Mouse (Mus musculus): ENCODE measurements around the gene Grb10. TPM values are rescaled to one million over a fixed set of nuclear protein-coding genes. Genes with fewer than 3 reads are reported as not detected.

Gene Grb10
- polyA plus RNA-seq, 1 experiment from 2014 or later = 14.5 TPM

DNA sequence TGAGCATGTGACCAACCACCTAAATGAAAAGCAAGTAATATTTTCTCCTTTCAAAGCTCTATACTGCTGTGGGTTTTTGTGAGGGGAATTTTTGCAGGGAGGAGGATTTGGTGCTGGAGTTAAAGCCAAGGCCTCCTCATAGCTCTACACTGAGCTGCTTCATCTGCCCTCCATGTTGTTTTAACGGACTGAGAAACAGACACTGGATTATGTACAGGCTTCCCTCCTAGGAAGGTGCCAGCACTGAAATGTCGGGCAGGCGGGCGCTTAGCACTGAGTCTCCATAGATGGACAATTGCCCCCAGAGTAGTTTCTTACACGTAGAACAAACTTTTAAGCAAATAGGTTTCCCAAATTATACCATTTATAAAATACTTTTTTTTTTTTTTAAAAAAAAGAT, 4.1 kb downstream of the Grb10 start:
- DNase-seq (ENCODE audit: low spot score) = no peak

DNA sequence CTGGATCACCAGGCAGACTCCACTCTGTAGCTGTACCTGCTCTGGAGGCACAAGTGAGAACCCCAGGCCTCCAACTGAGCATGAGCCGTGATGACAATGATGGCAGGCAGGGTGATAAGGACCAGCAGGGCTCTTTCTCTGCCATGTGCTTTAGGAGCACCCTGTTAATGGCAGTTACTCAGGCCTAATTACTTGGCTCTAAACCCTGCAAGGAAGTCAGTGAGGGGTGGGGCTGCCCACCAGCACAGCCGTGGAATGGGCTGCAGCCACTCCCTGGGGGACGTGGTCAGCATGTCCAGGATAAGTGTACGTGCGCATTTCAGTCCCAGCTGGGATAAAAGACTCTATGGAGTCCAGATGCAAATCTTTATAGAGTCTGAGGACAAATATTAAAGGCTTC, 5.7 kb downstream of the Grb10 start:
- DNase-seq (ENCODE audit: low spot score) = no peak

DNA sequence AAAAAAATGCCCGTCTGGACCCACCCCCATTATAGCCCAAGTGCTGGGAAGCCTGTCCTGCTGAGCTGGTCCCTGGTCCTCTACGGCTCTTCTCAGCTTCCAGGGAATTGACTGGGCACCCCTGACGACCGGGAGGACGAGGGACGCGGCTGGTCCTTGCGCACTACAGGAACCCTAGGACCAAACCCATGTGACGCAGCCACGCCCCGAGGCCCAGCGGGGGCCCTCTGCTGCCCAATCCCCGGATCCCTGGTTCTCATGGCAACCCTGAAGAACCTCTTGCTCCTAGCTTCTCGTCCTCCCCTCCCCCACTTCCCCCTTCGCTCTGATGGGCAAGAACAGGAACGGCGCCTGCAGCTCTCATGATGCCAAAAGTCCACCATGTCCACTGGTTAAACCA, 11.8 kb downstream of the Grb10 start:
- no peak for DNase-seq (ENCODE audit: low spot score)

DNA sequence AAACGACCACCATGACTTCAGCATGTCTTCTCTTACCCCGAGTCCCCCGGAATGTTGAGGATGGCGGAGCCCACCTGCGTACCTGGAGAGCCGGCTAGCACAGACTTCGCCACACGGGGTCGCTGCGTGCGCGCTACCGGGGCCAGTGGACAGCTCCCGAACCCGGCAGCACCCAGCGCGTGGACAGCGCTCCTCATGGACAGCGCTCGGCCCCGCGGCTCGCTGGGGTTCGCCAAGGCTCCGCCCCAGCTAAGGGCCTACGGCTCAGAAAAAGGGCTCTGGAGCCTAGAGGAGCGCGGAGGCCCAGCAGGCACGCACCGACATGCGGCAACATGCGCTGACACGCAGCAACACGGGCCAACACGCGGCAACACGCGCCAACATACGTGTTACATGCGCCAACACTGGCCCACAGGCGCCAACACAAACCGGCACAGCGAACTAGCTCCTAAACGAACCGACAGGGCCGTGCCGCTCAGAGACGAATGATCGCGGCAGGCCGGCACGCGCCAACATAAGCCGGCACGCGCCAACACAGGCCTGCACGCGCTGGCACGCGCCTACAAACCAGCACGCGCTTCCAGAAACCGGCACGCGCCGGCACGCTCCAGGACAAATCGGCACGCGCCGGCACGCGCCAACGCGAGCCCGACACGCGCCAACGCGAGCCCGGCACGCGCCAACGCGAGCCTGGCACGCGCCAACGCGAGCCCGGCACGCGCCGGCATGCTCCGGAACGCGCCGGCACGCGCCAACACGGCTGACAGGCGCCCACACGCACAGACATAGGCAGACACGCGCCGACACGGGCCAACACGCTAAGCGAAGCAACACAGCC, 12.5 kb downstream of the Grb10 start:
- peak; percentile 35 for DNase-seq (ENCODE audit: low spot score)

DNA sequence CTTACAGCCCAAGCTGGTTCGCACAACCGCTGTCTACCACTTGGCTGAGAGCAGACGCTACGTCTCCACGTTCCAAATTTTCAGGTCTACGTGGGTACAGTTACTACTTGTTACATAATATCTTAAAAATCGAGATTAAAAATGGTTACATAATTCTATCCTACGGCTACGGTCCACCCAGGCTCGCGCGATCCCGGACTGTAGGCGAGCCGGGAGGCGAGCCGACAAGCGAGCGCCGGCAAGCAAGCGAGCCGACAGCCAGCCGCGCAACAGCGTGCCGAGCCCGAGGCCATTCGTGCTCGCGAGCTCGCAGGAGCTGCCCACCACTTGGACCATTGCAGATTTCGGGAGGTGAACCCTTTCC, 13.1 kb downstream of the Grb10 start:
- no peak for DNase-seq (ENCODE audit: low spot score)

DNA sequence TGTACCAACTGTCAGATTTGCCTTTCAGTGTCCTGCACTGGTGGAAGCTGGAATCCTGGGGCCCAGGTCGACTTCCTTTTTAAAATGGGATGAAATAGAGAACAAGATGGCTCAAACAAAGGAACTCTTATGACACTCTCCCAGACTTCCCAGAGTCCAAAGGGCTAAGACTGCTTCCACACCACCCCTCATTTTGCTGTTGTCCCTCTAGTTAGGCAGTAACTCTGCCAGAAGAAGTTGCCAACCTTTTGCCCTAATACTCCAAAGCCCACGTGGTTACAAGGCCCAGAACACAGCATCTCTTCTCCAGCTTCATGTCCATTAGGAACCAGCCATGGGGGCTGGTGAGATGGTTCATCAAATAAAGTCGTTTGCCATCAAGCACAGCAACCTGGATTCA, 15.4 kb downstream of the Grb10 start:
- DNase-seq (ENCODE audit: low spot score) = no peak

DNA sequence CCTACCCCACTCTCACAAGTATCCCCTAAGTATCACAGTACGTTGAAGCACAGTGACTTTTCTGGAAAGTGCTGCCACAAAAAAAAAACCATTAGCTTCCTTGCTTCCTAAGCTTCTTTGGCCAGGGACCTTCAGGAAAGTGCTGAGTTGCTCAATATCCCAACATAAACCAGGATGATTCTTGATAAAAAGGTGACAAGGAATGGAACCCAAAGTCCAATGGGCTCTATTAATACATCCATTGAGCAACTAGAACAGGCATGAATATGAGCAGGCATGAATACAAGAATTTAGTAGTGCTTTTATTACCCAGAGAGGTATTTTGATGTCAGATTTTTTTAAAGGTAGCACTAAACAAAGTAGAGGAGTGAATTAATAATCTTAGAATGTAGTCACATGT, 18.8 kb downstream of the Grb10 start:
- DNase-seq (ENCODE audit: low spot score) = no peak

DNA sequence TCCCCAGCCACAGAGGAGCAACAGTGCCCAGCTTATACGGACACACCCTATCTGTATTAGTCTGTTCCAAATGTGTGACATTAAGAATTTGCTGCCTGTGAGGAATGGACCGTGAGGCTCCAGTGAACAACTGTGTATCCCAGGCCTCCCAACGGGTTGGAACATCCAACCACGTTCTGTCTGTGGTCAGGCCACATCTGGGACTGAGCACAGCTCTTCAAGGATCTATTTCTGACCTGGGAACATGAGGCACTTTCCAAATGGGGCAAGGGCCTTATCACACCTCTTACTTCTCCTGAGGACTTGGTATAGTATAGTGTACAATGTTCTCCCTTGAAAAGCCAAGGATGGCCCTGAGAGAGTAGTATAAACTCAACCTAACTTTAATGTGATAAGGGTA, 19.9 kb downstream of the Grb10 start:
- DNase-seq (ENCODE audit: low spot score) = no peak

DNA sequence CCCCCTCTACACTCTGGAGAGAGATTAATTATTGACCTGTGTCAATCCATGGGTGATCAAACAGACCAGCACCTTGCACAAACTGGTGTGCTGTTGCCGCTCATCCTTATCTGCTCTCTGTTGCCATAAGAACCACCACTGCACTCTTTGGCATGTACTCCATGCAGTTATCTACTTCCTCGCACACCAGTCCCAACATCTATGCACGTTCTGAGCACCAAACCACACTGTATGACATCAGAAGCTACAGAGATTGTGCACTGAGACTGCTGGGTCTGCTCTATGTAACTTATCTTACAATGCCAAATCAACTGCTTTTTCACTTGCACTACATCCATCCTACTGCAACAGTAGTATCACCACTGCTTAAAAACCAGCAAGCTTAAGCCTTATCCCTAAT, 28.4 kb downstream of the Grb10 start:
- DNase-seq (ENCODE audit: low spot score) = no peak

DNA sequence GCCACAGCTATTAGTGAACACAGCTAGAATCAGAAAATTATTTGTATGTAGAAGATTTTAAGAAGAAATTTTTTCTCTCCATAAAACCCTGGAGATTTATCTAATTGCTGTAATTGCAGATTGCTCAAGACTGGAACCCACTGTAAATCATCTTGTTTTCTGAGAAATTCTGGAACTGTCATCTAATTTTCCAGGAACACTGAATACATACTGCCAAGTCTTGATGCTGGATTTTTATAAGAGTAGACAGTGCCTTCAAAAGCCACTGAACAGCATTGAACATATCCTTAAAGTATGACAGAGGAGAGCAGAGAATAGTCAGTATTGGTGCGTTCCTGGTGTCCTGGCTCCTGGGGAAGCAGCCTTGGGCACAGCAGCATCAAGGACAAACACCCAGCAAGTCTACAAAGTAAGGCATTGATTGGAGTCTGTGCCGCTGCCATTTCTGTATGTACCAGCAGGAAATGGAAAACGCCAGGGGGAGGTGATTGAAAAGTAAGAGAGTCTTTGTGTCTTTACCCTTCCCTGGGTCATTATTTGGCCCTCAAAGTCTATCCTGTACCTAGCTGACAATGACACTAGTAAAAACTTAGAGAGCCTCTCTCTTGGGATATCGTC, 38.1 kb downstream of the Grb10 start:
- DNase-seq (ENCODE audit: low spot score) = no peak

DNA sequence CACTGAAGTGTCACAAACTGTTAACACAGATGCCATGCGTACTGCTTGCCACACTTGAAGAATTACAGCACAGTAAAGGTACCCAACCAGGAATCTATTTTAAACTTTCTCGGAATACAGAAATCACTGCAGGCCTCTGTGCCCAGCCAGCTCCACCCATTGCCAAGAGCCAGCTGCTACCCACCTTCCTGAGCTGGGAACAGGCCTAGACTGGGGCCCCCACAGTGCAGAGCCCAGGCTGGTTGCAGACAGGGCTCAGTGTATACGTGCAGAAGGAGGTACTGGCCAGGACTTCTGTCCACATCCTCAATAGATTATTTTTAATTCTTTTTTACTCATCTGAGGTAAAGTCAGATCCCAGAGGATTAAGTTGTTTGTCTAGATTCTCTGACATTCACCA, 39.6 kb downstream of the Grb10 start:
- no peak for DNase-seq (ENCODE audit: low spot score)

DNA sequence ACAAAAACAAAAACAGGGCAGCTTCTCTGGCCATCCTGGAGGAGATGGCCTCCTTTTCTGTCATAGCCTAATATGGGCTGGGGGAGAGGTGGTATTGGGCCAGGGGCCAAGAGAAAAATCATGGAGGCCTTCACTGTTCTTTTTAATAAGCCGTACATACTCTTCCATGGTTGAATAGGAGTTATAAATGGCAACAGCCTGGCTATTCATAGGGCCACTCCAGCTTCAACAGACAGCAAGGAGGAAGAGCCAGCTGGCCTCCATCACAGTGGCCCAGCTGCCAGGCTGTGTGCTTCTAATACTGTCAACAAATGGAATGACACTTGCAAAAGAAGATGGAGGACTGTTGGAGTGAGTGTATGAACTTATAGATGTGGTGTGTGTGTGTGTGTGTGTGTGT, 41.4 kb downstream of the Grb10 start:
- no peak for DNase-seq (ENCODE audit: low spot score)

DNA sequence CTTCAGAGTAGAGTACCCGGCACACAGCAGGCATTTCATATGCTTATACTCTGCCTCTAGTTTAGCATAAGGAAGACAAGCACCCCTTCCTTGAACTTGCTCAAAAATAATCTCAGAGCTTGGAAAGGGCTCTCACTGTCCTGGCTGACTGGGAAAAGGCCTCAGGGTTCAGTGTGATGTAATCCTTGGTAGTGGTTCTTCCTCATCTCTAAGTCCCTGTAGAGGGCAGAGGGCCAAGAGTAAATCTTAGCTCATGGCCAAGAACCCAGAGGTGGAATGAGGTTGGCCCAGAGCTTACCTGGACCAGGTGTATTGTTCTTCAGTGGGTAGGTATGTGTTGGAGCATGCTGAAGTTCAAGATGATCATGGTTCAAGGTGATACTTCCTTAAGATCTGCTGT, 43.1 kb downstream of the Grb10 start:
- DNase-seq (ENCODE audit: low spot score) = no peak

DNA sequence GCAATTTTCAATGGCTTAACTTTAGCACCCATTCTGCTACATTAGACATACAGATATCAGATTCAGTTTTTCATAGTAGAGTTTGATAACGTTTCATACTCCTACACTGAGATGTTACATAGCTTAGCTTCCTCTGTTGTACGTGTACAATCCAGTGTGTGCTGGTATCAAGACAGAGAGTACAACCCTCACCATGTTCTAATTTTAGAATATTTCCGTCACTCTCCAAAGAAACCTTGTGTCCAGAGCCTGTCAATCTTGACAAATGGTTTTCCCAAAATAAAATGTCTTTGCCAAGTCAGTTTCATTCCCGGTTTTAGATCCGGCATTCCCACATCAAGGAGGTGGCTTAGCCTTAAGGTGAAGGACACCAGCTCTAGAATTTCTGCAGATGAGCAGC, 44.7 kb downstream of the Grb10 start:
- DNase-seq (ENCODE audit: low spot score) = no peak

DNA sequence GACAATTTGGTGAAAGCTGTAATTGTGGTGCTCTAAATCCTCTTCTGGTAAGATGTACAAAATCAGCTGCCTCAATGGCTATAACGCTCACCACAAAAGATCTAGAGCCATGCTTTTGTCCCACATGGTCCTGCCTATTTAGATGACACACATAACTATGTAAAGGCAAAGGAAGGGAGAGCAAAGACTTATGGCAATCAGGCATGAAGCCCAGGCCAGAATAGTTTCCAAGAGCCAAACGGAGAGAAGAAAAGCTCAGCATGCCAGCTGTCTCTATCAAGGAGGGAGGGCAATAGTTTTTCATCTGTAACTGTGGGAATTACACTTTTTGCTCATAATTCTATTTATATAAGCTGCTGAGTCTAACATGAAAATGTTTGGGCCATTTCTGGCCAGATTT, 45.3 kb downstream of the Grb10 start:
- DNase-seq (ENCODE audit: low spot score) = no peak

DNA sequence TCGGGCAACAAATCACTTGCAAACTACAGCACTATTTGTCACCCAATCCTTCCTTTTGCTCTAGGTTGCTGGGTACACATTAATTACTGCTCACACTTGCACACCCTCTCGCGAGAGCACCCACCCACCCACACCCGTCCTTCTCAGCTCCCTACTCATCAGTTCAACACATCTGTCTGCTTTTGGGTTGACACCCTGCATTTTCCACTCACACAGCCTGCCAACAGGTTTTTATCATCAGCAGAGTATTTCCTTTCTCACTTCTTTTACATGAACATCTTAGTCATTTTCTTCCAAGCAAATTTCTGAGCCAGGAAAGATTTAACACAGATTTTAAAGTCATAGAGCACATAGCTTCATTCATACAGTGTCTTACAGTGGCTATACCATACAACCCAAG, 48.6 kb downstream of the Grb10 start:
- DNase-seq (ENCODE audit: low spot score) = no peak

DNA sequence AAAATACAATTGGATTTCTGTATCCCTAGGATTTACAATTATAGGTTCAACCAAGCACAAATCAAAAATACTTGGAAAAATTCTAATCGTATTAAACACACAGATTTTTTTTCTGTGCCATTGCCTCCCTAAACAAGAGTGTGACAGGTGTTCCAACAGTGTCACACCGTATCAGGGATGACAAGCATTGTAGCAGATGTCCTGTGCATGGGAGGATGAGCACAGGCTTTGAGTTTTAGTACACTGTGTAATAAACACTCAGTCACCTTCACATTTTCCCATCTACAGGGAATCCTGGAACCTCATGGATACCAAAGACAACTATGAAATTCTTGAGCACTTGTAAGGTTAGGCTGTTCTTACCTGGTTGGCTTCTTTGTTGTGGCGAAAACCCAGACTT, 51.2 kb downstream of the Grb10 start:
- no peak for DNase-seq (ENCODE audit: low spot score)

DNA sequence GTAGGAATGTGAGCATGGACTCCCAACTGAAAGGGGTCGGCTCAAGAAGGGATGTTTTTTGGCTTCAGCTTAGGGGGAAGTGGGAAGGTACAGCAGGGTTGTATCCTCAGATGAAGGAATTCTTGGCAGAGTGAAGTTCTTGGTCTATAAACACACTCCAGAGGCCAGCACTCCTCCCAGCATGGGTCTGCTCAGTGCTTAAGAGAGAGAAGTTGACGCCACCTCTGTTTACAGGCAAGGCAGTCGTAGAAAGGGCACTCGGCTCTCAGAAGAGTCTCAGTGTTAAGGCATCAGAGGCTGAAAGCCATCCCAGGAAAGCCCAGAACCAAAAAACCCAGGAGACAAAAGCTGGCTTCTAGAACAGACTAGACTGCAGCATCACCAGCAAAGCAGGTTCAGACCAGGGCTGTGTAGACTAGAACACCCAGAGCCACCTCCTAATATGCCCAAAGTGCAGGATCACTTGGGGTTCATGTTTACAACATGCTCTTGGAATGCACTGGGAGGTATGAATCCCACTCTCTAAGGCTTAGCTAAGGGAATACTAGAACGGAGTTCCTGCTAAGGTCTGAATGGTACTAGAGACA, 59.8 kb downstream of the Grb10 start:
- DNase-seq (ENCODE audit: low spot score) = no peak

DNA sequence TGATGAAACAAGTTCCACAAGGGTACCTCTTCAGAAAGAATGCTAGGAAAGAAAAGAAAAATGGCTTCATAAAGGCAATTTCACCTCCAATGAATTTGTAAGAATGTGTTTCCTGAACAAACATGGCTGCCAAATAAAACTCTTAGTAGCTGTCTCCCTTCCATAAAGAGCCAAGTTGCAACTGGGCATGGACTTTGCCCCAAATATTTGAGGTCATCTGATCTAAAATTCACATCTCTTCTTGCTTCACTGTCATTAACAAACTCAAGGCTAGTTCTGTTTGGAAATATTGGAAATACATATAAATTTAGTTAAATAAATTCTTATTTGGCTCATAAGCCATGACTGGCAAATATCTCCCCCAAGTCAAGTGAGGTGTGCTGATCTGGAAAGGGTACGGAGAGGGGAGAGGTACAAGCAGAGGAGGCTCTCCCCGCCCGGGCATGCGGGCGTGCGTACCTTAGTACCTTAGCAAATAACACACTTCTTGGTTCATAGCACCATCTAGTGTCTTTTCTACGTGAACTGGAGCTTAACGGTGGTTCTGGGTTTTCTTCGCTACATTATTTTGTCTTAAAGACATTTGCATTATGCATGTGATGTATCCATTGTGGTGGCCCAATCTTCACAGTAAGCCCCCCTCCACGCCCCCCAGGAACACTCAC, 63.8 kb downstream of the Grb10 start:
- DNase-seq (ENCODE audit: low spot score) = peak; percentile 68

DNA sequence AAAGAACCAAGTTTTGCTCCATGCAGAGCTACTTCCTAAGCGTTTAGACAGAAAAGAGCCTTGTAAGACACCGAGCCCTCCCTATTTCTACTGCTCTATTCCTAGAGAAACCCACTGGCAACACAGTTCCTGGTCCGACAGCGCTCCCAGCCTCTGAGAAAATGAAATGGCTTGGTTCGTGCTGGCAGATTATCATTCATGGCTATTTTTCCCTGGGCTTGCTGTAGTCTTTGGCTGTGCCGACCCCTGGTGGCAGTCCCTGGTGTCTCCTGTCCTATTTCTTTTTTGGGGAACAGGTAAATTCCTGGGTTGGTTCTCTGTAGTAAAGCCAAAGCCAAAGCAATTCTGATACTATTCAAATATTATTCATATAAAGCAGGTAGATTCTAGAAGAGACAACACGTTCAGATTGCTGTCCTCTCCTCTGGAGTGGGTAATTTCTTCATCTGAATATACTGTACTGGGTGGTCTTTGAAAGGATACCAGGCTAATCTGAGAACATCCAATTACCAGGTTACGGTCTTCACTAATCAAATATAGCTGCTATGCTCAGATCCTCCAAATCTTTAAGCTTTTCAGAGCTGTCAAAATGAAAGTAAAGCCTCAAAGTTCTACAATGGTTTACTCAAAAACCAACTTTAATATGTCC, 65.0 kb downstream of the Grb10 start:
- peak; percentile 68 for DNase-seq (ENCODE audit: low spot score)

DNA sequence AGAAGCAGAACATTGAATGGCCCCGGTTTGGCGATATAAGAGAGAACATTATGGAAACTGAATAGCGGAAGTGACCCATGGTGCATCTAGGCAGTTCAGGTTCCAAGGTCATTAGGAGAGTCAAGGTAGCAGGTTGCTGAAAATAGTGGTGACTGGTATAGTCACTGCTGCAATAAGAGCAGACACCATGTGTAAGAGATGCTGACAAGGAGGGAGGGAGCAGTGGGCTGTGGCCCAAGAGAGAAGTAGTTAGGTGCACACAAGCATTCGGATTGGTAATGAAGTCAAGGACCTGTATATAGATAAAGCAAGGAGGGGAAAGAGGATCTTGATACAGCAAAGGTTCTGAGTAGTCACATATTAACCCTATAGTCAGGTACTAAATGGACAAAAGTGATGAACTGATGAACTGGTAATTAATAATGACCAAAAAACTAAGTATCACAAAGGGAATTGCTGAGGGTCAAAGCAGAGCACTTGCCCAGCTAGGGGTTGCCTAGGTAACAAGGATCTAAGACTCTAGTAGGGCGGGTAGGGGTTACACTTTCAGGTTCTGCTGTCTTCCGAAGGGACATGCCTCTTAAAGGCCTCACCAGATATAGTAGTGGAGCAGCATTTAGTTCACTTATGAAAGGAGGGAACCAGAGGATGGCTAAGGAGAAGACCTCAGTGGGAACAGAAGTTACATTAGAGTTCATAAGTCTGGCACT, 65.9 kb downstream of the Grb10 start:
- DNase-seq (ENCODE audit: low spot score) = no peak

Measured in thymus, postnatal 0 days (tissue).